8 mouse cellular contexts compared by ENCODE assay signal in the genomic region with DNA sequence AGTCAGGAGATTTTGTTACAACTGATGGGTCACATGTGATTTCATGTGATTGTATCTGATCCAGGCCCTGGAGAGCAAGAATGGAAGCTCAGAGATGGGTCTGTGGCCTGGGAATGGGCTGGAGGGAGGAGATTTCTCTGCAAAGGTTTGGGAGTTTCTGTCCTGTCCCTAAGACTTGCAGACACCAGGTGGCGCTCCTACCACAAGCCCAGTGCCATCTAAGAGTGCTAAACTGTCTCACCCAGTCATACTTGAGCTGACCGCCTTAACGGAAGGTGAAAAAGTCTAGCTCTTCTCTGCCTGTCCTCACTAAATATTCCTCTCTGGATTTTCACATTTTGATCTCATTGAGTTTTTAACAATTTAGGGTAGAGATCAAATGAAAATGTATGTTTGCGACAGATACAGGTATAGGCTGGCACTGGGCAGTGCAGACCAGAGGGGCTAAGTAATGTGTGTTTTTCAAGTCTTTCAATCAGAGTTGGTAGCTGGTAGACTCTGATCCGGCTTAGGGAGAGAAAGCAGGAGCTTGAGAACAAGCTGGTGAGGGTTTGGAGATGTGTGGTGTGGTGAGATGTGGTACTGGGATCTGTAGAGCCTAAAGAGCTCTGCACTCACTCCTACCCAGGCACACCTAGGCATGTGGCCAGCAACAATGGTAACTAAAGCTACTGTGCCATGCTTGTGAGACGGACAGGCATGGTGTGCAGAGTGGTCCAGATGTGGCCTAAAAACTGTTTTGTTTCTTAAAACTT. TPM values are rescaled to one million over a fixed set of nuclear protein-coding genes. Genes with fewer than 3 reads are reported as not detected.
DNase-seq lines count a peak whose midpoint lies in the region; ATAC-seq and TF ChIP-seq lines count a peak whose summit lies in the region.

No protein-coding gene starts in this region.

- 0 out of 2 replicates have a peak, but pooled peaks cover 7% of the 10 kb centered on the region for H3K27me3 ChIP-seq in midbrain, embryonic 14.5 days (ENCODE audit: control insufficient read depth, insufficient read depth, low read length)
- H3K27me3 ChIP-seq in midbrain, embryonic 16.5 days (ENCODE audit: control insufficient read depth, insufficient read depth, low read depth, low read length): no peaks in the 10 kb centered on the region

- peak; percentile 92 for TF ChIP-seq CTCF in gastrocnemius, adult 2 months (IDR thresholded peaks at IDR 0.05)

- H3K4me2 ChIP-seq in midbrain, embryonic 14.5 days (ENCODE audit: low read length): no peak overlapping the region
- H3K4me2 ChIP-seq in midbrain, embryonic 16.5 days (ENCODE audit: low read length): no peak overlapping the region

- peak; percentile 92 for DNase-seq in midbrain, embryonic 14.5 days
- DNase-seq in cerebellum, adult 11-12 months: peak; percentile 88
- peak; percentile 90 for DNase-seq in gastrocnemius, adult 2 months
- peak; percentile 94 for DNase-seq in kidney, postnatal 10 days
- peak; percentile 82 to 85 for DNase-seq in lung, adult 18-20 months
- DNase-seq in right cerebral cortex, adult 18-20 months: peak; percentile 88
- DNase-seq in thymus, postnatal 4 days: peak; percentile 97

- intact Hi-C loops in gastrocnemius, adult 2 months (cut with DNase I): loop anchor here (1.0 to 5.0 kb wide), 2 partner anchors 61 to 74 kb away; no protein-coding TSS in a partner anchor

- ATAC-seq in midbrain, embryonic 14.5 days (ENCODE audit: low FRiP score, low TSS enrichment): no peak
- no peak for ATAC-seq in midbrain, embryonic 16.5 days

- no peak overlapping the region for H3K9ac ChIP-seq in midbrain, embryonic 14.5 days (replicated peaks; ENCODE audit: low read length)
- H3K9ac ChIP-seq in midbrain, embryonic 16.5 days (ENCODE audit: low read depth, low read length): no peak overlapping the region

- no peaks in the 10 kb centered on the region for H3K9me3 ChIP-seq in midbrain, embryonic 14.5 days (ENCODE audit: control insufficient read depth, low read length)
- H3K9me3 ChIP-seq in midbrain, embryonic 16.5 days (replicated peaks; ENCODE audit: control insufficient read depth, low read length, poor library complexity, severe bottlenecking): no peaks in the 10 kb centered on the region

- peaks cover under 1% of the 10 kb centered on the region; the same call in 1 of the 2 replicates for H3K36me3 ChIP-seq in midbrain, embryonic 14.5 days (ENCODE audit: control insufficient read depth, insufficient read depth, low read length)
- H3K36me3 ChIP-seq in midbrain, embryonic 16.5 days (ENCODE audit: control insufficient read depth, insufficient read depth, low read length): no peaks in the 10 kb centered on the region

- H3K4me1 ChIP-seq in midbrain, embryonic 14.5 days (ENCODE audit: control insufficient read depth, insufficient read depth, low read length): peaks cover 5% of the 10 kb centered on the region
- peaks cover 6% of the 10 kb centered on the region for H3K4me1 ChIP-seq in midbrain, embryonic 16.5 days (ENCODE audit: control insufficient read depth, insufficient read depth, low read length)

- H3K4me3 ChIP-seq in midbrain, embryonic 14.5 days (replicated peaks; ENCODE audit: low read depth, low read length): no peak overlapping the region
- H3K4me3 ChIP-seq in midbrain, embryonic 16.5 days (ENCODE audit: low read depth, low read length): no peak overlapping the region
- no peak overlapping the region for H3K4me3 ChIP-seq in gastrocnemius, adult 2 months

- H3K27ac ChIP-seq in midbrain, embryonic 14.5 days (replicated peaks; ENCODE audit: low read depth, low read length): no peak overlapping the region
- H3K27ac ChIP-seq in midbrain, embryonic 16.5 days (ENCODE audit: low read length): no peak overlapping the region
- no peak overlapping the region for H3K27ac ChIP-seq in gastrocnemius, adult 2 months

- 30% methylated on average over 6 of the region's 6 CpGs for WGBS in midbrain, embryonic 14.5 days
- 26% methylated on average over 6 of the region's 6 CpGs for WGBS in midbrain, embryonic 16.5 days

RNA-seq across cellular contexts. Expression of a gene that starts 4.1 kb away (rescaled TPM):
- 3.2 and 3.7 TPM in 2 replicates for polyA plus RNA-seq in midbrain, embryonic 14.5 days (2014; fragmentation: Nextera tagmentation; extraction: Ambion mirVana)
- polyA plus RNA-seq in midbrain, embryonic 16.5 days (2015; fragmentation: Nextera tagmentation; extraction: Ambion mirVana): 1.6 and 1.9 TPM in 2 replicates
- total RNA-seq in gastrocnemius, adult 2 months (2021): 10 to 100 TPM in 1 of 2 experiments, 1 to 10 TPM in 1; 9.0 to 14.4 TPM

RNA-seq across cellular contexts. Expression of a gene that starts 25.1 kb away (rescaled TPM):
- 165 and 172 TPM in 2 replicates for polyA plus RNA-seq in midbrain, embryonic 14.5 days (2014; fragmentation: Nextera tagmentation; extraction: Ambion mirVana)
- 173 and 176 TPM in 2 replicates for polyA plus RNA-seq in midbrain, embryonic 16.5 days (2015; fragmentation: Nextera tagmentation; extraction: Ambion mirVana)
- total RNA-seq in gastrocnemius, adult 2 months (2021): 10 to 100 TPM; 81.3 to 82.1 TPM
